ENCODE assay signal across 8 mouse cellular contexts in the genomic region with DNA sequence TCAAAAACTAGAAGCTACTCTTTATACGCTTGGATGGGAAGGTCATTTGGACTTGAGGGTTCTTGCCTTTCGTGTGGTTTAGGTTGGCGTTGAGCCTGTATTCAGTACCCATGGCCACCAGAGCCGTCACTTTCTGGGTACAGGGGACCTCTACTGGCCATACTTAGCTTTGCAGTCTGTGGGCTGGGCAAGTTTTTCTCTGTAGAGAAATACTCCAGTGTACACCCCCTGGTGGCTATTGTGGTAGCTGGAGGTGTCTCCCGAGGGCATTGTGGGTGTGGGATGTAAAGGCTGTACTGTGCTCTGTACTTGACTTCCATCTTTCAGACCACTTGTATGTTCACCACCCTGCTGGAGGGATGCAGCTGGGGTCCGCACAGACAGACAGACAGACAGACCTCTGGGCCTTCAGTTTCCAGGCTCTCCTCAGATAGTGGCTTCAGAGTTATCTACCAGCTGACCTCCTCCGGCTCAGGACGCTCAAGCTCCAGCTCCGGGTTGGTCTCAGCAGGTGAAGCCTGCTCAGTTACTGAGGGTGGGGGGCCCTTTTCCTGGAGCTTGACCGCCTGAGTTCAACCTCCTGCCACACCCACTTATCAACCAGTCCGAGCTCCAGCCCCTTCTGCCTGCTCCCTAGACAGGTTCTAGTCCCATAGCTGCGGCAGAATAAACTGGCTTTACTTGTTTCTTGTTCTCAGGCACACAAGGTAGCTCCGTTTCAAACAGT. TPM values are rescaled to one million over a fixed set of nuclear protein-coding genes. Genes with fewer than 3 reads are reported as not detected.
DNase-seq lines count a peak whose midpoint lies in the region; ATAC-seq lines count a peak whose summit lies in the region.

No protein-coding gene starts in this region.

- H3K27me3 ChIP-seq in embryonic facial prominence, embryonic 14.5 days (replicated peaks; ENCODE audit: control insufficient read depth, insufficient read depth, low read length): no peaks in the 10 kb centered on the region
- H3K27me3 ChIP-seq in limb, embryonic 12.5 days: no peaks in the 10 kb centered on the region
- no peaks in the 10 kb centered on the region for H3K27me3 ChIP-seq in midbrain, embryonic 15.5 days (replicated peaks)

- H3K4me1 ChIP-seq in embryonic facial prominence, embryonic 14.5 days (ENCODE audit: control insufficient read depth, insufficient read depth, low read length): no peaks in the 10 kb centered on the region
- no peaks in the 10 kb centered on the region for H3K4me1 ChIP-seq in limb, embryonic 12.5 days (replicated peaks)
- no peaks in the 10 kb centered on the region for H3K4me1 ChIP-seq in midbrain, embryonic 15.5 days

- no peaks in the 10 kb centered on the region for H3K36me3 ChIP-seq in embryonic facial prominence, embryonic 14.5 days (ENCODE audit: control insufficient read depth, insufficient read depth, low read length)
- H3K36me3 ChIP-seq in limb, embryonic 12.5 days: no peaks in the 10 kb centered on the region
- no peaks in the 10 kb centered on the region for H3K36me3 ChIP-seq in midbrain, embryonic 15.5 days (replicated peaks)

- peak; percentile 94 for DNase-seq in 416B (ENCODE audit: low read depth)
- peak; percentile 71 to 86 for DNase-seq in adrenal gland, postnatal 4 days (ENCODE audit: low spot score in 2 of 2)
- peak; percentile 89 for DNase-seq in embryonic facial prominence, embryonic 14.5 days (ENCODE audit: low spot score)
- peak; percentile 92 for DNase-seq in heart, adult 8-10 months (ENCODE audit: low spot score)
- peak; percentile 92 to 98 for DNase-seq in kidney, adult 8-10 months
- DNase-seq in spleen, postnatal 10 days (ENCODE audit: low spot score in 2 of 2): peak; percentile 87 to 93

- H3K9ac ChIP-seq in embryonic facial prominence, embryonic 14.5 days (ENCODE audit: low read depth, low read length): no peak overlapping the region
- no peak overlapping the region for H3K9ac ChIP-seq in limb, embryonic 12.5 days (replicated peaks)
- no peak overlapping the region for H3K9ac ChIP-seq in midbrain, embryonic 15.5 days

- H3K4me2 ChIP-seq in embryonic facial prominence, embryonic 14.5 days (ENCODE audit: low read depth, low read length): no peak overlapping the region
- no peak overlapping the region for H3K4me2 ChIP-seq in limb, embryonic 12.5 days
- no peak overlapping the region for H3K4me2 ChIP-seq in midbrain, embryonic 15.5 days

- peak; percentile 89 for ATAC-seq in embryonic facial prominence, embryonic 14.5 days (ENCODE audit: low read depth)
- peak; percentile 78 for ATAC-seq in limb, embryonic 12.5 days (ENCODE audit: insufficient number of reproducible peaks, insufficient read depth, low FRiP score, low TSS enrichment, low read depth)
- peak; percentile 81 for ATAC-seq in midbrain, embryonic 15.5 days (replicated peaks)

- WGBS in embryonic facial prominence, embryonic 14.5 days: 35% methylated on average over 13 of the region's 13 CpGs
- 36% methylated on average over 13 of the region's 13 CpGs for WGBS in limb, embryonic 12.5 days
- WGBS in midbrain, embryonic 15.5 days: 41% methylated on average over 13 of the region's 13 CpGs

- H3K9me3 ChIP-seq in embryonic facial prominence, embryonic 14.5 days (ENCODE audit: control insufficient read depth, low read length): no peaks in the 10 kb centered on the region
- no peaks in the 10 kb centered on the region for H3K9me3 ChIP-seq in limb, embryonic 12.5 days
- H3K9me3 ChIP-seq in midbrain, embryonic 15.5 days: no peaks in the 10 kb centered on the region

- no peak overlapping the region for H3K27ac ChIP-seq in embryonic facial prominence, embryonic 14.5 days (replicated peaks; ENCODE audit: low read depth, low read length)
- H3K27ac ChIP-seq in limb, embryonic 12.5 days: no peak overlapping the region
- H3K27ac ChIP-seq in midbrain, embryonic 15.5 days: no peak overlapping the region

- H3K4me3 ChIP-seq in embryonic facial prominence, embryonic 14.5 days (ENCODE audit: low read depth, low read length): no peak overlapping the region
- H3K4me3 ChIP-seq in limb, embryonic 12.5 days (replicated peaks): no peak overlapping the region
- H3K4me3 ChIP-seq in midbrain, embryonic 15.5 days: no peak overlapping the region

RNA-seq across cellular contexts. Expression of a gene that starts 34.2 kb away (rescaled TPM):
- total RNA-seq in adrenal gland, postnatal 4 days (2021): 10 to 100 TPM; 23.3 to 26.4 TPM
- 58.6 and 62.6 TPM in 2 replicates for polyA plus RNA-seq in embryonic facial prominence, embryonic 14.5 days (2014; fragmentation: Nextera tagmentation; extraction: Ambion mirVana)
- 10 to 100 TPM; 10.4 to 15.2 (median 11.7) TPM for total RNA-seq in heart, adult 8-10 months (2022)
- 67.4 and 76.2 TPM in 2 replicates for polyA plus RNA-seq in limb, embryonic 12.5 days (2016; fragmentation: Nextera tagmentation; extraction: Ambion mirVana)
- polyA plus RNA-seq in midbrain, embryonic 15.5 days (2015; fragmentation: Nextera tagmentation; extraction: Ambion mirVana): 61.9 and 63.6 TPM in 2 replicates

RNA-seq across cellular contexts. Expression of a gene that starts 45.3 kb away (rescaled TPM):
- total RNA-seq in adrenal gland, postnatal 4 days (2021): 10 to 100 TPM; 42.6 to 46.6 TPM
- 82.5 and 89.0 TPM in 2 replicates for polyA plus RNA-seq in embryonic facial prominence, embryonic 14.5 days (2014; fragmentation: Nextera tagmentation; extraction: Ambion mirVana)
- total RNA-seq in heart, adult 8-10 months (2022): 10 to 100 TPM; 24.7 to 31.0 (median 25.1) TPM
- polyA plus RNA-seq in limb, embryonic 12.5 days (2016; fragmentation: Nextera tagmentation; extraction: Ambion mirVana): 158 and 163 TPM in 2 replicates
- polyA plus RNA-seq in midbrain, embryonic 15.5 days (2015; fragmentation: Nextera tagmentation; extraction: Ambion mirVana): 78.8 and 80.0 TPM in 2 replicates
